In genomic region chr7:84165288-84165687, GRCm38 (mm10) we compare ENCODE assay signal across 21 mouse cellular contexts. TPM values are rescaled to one million over a fixed set of nuclear protein-coding genes. Genes with fewer than 3 reads are reported as not detected.
DNase-seq lines count a peak whose midpoint lies in the region; ATAC-seq lines count a peak whose summit lies in the region.
"Had no signal": no experiment of that assay in that cellular context is flagged by ENCODE, and none has a peak within 500 bp of the region (broad histone marks: within the 10 kb centered on the region; RNA-seq: fewer than 3 reads in every experiment).

No protein-coding gene starts in this region.

- H3K9ac ChIP-seq in kidney, embryonic 16.5 days (replicated peaks; ENCODE audit: low read length) = no peak overlapping the region
- H3K9ac ChIP-seq: embryonic facial prominence, embryonic 13.5 days; kidney, embryonic 15.5 days; limb, embryonic 13.5 days; liver, embryonic 15.5 days had no signal

- no peak overlapping the region for H3K4me3 ChIP-seq in kidney, embryonic 16.5 days (ENCODE audit: low read length)
- H3K4me3 ChIP-seq: embryonic facial prominence, embryonic 13.5 days; kidney, embryonic 15.5 days; limb, embryonic 13.5 days; liver, embryonic 15.5 days had no signal

- no peaks in the 10 kb centered on the region for H3K27me3 ChIP-seq in kidney, embryonic 16.5 days (ENCODE audit: insufficient read depth, low read length)
- H3K27me3 ChIP-seq: embryonic facial prominence, embryonic 13.5 days; kidney, embryonic 15.5 days; limb, embryonic 13.5 days; liver, embryonic 15.5 days; Patski had no signal

- H3K4me1 ChIP-seq in kidney, embryonic 16.5 days (ENCODE audit: insufficient read depth, low read length) = no peaks in the 10 kb centered on the region
- H3K4me1 ChIP-seq: embryonic facial prominence, embryonic 13.5 days; limb, embryonic 13.5 days; liver, embryonic 15.5 days had no signal

- ATAC-seq in kidney, embryonic 16.5 days (ENCODE audit: low FRiP score, low TSS enrichment) = no peak
- peak; percentile 1 for ATAC-seq in inflammation-experienced regulatory T-cells, adult 6 months
- ATAC-seq: forebrain, embryonic 14.5 days; lung, postnatal 0 days; Patski had no signal

- no peak overlapping the region for H3K27ac ChIP-seq in kidney, embryonic 16.5 days (ENCODE audit: low read length)
- H3K27ac ChIP-seq: embryonic facial prominence, embryonic 13.5 days; kidney, embryonic 15.5 days; limb, embryonic 13.5 days; liver, embryonic 15.5 days had no signal

- peak; percentile 28 for DNase-seq in kidney, adult 9 months
- DNase-seq in 416B (ENCODE audit: low read depth) = peak; percentile 36
- peak; percentile 59 for DNase-seq in CD4-positive, CD25-positive, alpha-beta regulatory T cell, adult 2 months (ENCODE audit: low read depth, low spot score)
- no peak for DNase-seq in cerebellum, postnatal 4 days (ENCODE audit: low spot score in 2 of 2)
- DNase-seq in cerebellum, adult 18-20 months = no peak
- DNase-seq: adrenal gland, postnatal 36 days; cerebellum, adult 11 months; cerebellum, postnatal 10 days; kidney, postnatal 4 days; right cerebral cortex, postnatal 25 days had no signal

- H3K36me3 ChIP-seq in kidney, embryonic 16.5 days (ENCODE audit: insufficient read depth, low read length) = no peaks in the 10 kb centered on the region
- H3K36me3 ChIP-seq: embryonic facial prominence, embryonic 13.5 days; kidney, embryonic 15.5 days; limb, embryonic 13.5 days; liver, embryonic 15.5 days had no signal

- H3K4me2 ChIP-seq in kidney, embryonic 16.5 days (replicated peaks; ENCODE audit: low read depth, low read length) = no peak overlapping the region
- H3K4me2 ChIP-seq: embryonic facial prominence, embryonic 13.5 days; heart, embryonic 11.5 days; kidney, embryonic 15.5 days; limb, embryonic 13.5 days; liver, embryonic 15.5 days; midbrain, embryonic 11.5 days had no signal

- WGBS in kidney, embryonic 16.5 days = 66% methylated on average over 3 of the region's 3 CpGs

- H3K9me3 ChIP-seq in kidney, embryonic 16.5 days (ENCODE audit: low read length) = no peaks in the 10 kb centered on the region
- H3K9me3 ChIP-seq: embryonic facial prominence, embryonic 13.5 days; kidney, embryonic 15.5 days; limb, embryonic 13.5 days; liver, embryonic 15.5 days had no signal

RNA-seq across cellular contexts. Expression of gene Abhd17c, which starts 13.6 kb away (rescaled TPM):
- 11.3 and 13.7 TPM in 2 replicates for polyA plus RNA-seq in kidney, embryonic 16.5 days (2015; fragmentation: Nextera tagmentation; extraction: Ambion mirVana)
- 10 to 100 TPM in 2 of 3 experiments, 1 to 10 TPM in 1; 7.1 to 14.5 (median 10.9) TPM for polyA plus RNA-seq in inflammation-experienced regulatory T-cells, adult 6 months (2017; shearing (Covaris generic))

Comparison
In these comparisons a context has a peak if more than half of its experiments do, and no peak if none do; other contexts are left out.
1. DNase-seq: peak in kidney, adult 9 months (single experiment), 416B (single experiment) and CD4-positive, CD25-positive, alpha-beta regulatory T cell, adult 2 months (single experiment); none in cerebellum, postnatal 4 days (0 of 2) and cerebellum, adult 18-20 months (0 of 2).